Mouse (Mus musculus) MEL-GATA-1-ER (cell line): ENCODE measurements at regions not wholly inside any gene's neighbourhood (a gene's known extent, or its start where the extent isn't known, plus 50 kb on each side); places are given as distances from the start of the nearest gene placed in this dataset.

Experiments used
- DNase-seq: peaks from one replicate; pipeline ENCODE4 v3.0.0-alpha.2; 2012; ENCODE audit warnings: low read depth; ENCODE audit errors: extremely low read depth

DNA sequence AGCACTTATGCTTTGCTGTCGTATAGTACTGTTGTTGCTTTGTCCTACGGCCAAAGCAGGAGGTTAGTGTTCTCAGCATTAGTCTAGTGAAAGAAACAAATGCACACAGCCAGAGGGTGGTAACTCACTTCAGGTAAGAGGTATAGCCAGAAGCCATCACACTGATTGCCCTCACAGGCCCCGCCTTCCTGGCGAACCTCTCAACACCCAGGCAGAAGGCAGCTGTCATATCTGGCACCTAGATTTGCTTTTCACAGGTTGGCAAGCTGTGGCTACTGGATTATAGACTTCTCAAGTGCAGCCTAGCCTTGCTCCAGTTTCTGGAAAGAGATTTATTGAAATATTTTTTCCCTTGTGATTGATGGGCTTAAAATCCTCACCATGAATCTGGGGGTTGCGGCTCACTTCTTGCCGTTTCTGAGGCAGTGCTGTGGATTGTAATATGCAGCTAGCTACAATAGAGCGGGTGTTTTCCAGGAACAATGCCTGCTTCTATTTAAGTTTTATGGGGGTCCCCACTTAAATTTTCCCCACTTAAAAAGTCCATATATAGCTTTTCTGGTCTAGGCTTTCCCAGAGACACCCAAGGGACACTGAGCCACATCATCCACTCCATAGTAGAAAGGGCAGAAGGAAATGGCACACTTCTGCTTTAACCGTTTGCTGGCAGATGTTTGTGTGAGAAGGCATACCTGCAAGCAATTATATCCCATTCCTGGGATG, 109.1 kb upstream of the Tmc3 start:
- DNase-seq: no peak

GRCm38 (mm10) chr7:83476161-83476495, 108.6 kb upstream of the Tmc3 start:
- no peak for DNase-seq

- no peak for DNase-seq
Observed at GRCm38 (mm10) chr7:83476861-83477260, 107.9 kb upstream of the Tmc3 start.

GRCm38 (mm10) chr7:83477661-83478121, 107.0 kb upstream of the Tmc3 start:
- DNase-seq: no peak

DNA sequence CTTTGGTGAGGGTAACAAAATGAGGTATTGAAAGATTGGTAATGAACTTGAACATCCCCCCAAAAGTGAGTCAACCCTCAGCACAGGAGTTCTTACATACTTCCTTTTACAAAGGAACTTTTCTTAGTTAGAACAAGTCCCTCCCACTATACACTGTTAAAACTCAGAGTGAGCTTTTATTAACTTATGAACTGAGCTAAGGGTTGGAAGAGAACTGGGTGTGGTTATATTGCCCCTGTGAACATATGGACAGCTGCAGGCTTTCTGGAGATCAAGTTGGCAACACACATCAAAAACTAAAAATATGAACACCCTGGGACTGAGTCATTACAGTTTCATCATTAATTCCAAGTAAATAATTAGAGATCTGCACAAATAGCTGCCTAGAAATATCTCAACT, 103.1 kb upstream of the Tmc3 start:
- no peak for DNase-seq

DNA sequence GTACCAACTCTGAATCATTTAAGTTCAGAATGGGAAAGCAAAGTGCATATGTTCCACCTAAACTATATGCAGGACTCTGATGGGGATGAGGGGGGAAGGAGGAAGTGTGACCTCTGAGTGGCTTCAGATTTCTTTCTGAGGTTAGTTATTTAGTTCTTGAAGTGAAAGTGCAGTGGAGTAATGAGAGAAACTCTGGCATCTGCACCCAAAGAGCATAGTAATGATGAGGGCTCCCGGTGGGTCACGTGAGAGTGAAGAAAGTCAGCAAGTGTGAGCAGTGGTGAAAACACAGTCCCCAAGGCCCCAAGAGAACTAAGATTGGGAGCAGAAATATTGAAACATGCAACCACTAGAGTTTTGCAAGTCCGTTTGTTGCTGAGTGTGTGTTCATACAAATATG, 102.5 kb upstream of the Tmc3 start:
- no peak for DNase-seq

DNA sequence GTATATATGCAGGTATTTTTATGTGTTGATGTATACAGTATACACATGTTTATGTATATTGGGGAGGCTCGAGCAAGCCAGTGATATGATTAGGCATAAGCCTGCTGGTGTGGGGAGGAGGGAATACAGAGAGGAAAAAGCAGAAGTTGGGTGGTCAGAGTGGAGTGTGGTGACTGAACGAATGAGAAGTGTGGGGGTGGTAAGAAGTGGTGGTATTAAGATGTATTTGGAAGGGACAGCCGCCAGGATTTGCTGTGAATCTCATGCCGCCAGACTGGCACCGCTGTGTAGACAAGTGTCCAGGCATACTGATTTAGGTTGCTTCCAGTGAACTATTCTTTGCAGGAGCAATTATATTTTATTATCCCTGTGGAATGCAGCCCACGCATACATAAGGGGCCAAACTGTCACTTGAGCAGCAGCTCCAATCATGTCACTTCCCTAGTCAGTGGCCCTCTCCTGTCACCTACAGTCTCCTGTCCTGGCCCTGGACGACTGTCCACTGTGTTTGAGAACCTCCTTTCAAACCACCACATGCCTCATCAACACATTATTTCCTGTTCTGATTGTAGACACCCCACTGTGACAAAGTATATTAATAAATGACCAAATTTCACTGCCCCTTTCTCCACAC, 101.9 kb upstream of the Tmc3 start:
- DNase-seq: no peak

DNA sequence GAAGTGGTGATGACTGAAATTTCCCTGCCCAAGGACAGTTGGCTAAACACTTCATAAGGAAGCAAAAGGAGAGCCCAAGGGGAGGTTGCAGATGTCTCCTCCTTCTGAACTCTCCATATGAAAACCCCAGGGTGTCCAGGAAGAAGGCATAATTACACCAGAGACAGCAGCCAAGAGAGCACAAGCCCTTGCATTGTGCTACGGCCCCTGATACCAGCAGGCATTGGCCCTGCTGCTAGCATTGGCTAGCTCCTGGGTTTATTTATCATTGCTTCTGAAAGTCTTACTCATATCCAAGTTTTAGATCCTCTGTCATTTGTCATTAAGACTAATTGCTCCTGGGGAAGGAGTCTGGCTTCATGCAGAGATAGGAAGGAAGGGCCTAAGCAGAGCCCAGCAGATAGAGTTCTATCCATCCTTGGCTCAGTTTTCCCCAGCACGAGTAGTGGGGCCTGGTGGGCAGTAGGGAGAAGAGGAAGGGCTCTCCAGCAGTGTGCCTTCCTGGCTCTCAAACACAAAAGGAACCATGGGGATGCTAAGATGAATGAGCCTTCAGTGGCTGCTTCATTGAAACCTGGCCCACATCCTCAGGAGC, 98.5 kb upstream of the Tmc3 start:
- no peak for DNase-seq

- no peak for DNase-seq
Observed at GRCm38 (mm10) chr7:83489790-83490189, 94.9 kb upstream of the Tmc3 start.

GRCm38 (mm10) chr7:83504996-83505645, 79.6 kb upstream of the Tmc3 start:
- DNase-seq: no peak

DNA sequence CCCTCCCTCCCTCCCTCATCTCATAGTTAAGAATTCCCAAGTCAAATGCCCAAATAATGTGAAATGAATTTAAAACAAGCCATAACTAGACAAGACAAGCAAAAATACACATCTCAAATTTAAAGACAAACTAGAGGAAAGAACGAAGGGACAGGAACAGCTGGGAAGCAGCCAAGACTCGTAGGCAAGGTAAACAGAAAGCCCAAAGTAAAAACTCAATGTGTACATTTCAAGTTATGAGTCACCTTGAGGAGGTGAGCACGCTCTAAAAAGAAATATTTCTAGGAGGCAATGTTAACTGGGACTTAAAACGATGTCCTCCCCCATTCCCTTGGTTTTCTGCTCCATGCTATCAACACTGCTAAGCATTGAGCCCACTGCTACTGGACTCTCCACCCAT, 68.4 kb upstream of the Tmc3 start:
- no peak for DNase-seq

DNA sequence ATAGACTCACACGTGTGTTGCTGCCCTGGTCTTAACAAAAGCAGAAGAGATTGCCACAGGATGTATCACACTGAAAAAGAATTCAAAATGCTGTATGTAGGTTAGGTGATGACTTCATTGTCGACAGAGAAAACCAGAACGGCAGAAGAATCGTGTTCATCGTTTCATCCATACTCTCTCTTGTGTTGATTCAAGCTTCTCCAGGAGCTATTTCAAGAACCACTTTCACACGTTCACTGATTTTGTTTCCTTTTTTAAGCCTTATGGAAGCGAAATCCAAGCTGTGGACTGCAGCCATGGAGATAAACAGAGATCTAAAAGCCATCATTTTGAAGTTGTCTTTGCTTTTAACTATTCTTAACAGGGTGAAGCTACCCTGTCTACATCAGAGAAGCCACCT, 63.2 kb upstream of the Tmc3 start:
- no peak for DNase-seq
